Mouse (Mus musculus): ENCODE data around the gene Cpeb1.

The Cpeb1 gene

GRCm38 (mm10) chr7:81326859-81327258, 128.4 kb downstream of the Cpeb1 start:
- WGBS, result 85% methylated on average over 6 of the region's 6 CpGs

GRCm38 (mm10) chr7:81326043-81326442, 129.2 kb downstream of the Cpeb1 start:
- WGBS, result 93% methylated on average over 12 of the region's 12 CpGs

GRCm38 (mm10) chr7:81321776-81322175, 133.5 kb downstream of the Cpeb1 start:
- 60% methylated on average over 5 of the region's 5 CpGs for whole genome bisulfite sequencing

GRCm38 (mm10) chr7:81319749-81320148, 135.5 kb downstream of the Cpeb1 start:
- WGBS, result 79% methylated on average over 6 of the region's 6 CpGs

GRCm38 (mm10) chr7:81315583-81315982, 139.7 kb downstream of the Cpeb1 start:
- 66% methylated on average over 8 of the region's 8 CpGs for WGBS

- 89% methylated on average over 1 of the region's 1 CpGs for WGBS
Observed at GRCm38 (mm10) chr7:81311130-81311529, 144.1 kb downstream of the Cpeb1 start.

GRCm38 (mm10) chr7:81309247-81309646, 146.0 kb downstream of the Cpeb1 start:
- WGBS, result 90% methylated on average over 6 of the region's 6 CpGs

- WGBS, result 72% methylated on average over 8 of the region's 8 CpGs
Observed at GRCm38 (mm10) chr7:81307735-81308134, 147.5 kb downstream of the Cpeb1 start.

- 88% methylated on average over 5 of the region's 5 CpGs for WGBS
Observed at GRCm38 (mm10) chr7:81304675-81305074, 150.6 kb downstream of the Cpeb1 start.

GRCm38 (mm10) chr7:81304100-81304499, 151.2 kb downstream of the Cpeb1 start:
- WGBS, result 84% methylated on average over 5 of the region's 5 CpGs

GRCm38 (mm10) chr7:81303682-81304081, 151.6 kb downstream of the Cpeb1 start:
- WGBS, result 96% methylated on average over 2 of the region's 2 CpGs

GRCm38 (mm10) chr7:81301323-81301722, 153.9 kb downstream of the Cpeb1 start:
- WGBS, result 57% methylated on average over 7 of the region's 7 CpGs

GRCm38 (mm10) chr7:81298206-81298605, 157.1 kb downstream of the Cpeb1 start:
- 72% methylated on average over 6 of the region's 6 CpGs for WGBS
